Mouse (Mus musculus): ENCODE measurements around the gene Eif3l. TPM values are rescaled to one million over a fixed set of nuclear protein-coding genes. Genes with fewer than 3 reads are reported as not detected.
A peak's percentile ranks its signal among the peaks of the same experiment; 100 is the strongest.
"Not testable (repeated sequence)": the region's sequence is repeated elsewhere in the genome, so short reads cannot be mapped to it uniquely, and the experiment has no call there.

The Eif3l gene
- total and polyA plus RNA-seq, 3 experiments, result 301 to 442 (median 394) TPM

GRCm38 (mm10) chr15:79030551-79031435 is 44.2 kb upstream of the Eif3l start (continued):
- TF ChIP-seq SMC3 (IDR thresholded peaks at IDR 0.05; ENCODE audit: low read depth, low read length) (no peak), NELFE (IDR thresholded peaks at IDR 0.05; ENCODE audit: low read depth, low read length) (peak; percentile 73), POLR2A (IDR thresholded peaks at IDR 0.05; ENCODE audit: control insufficient read depth in 1 of 2, insufficient read depth in 1 of 2, low read depth in 1 of 2, low read length in 2 of 2, poor library complexity in 1 of 2) (peak; percentile 61 to 81), MXI1 (IDR thresholded peaks at IDR 0.05; ENCODE audit: low read depth, low read length) (peak; percentile 91), RCOR1 (IDR thresholded peaks at IDR 0.05; ENCODE audit: low read depth, low read length) (peak; percentile 11; the same call in 1 of the 2 replicates), HCFC1 (IDR thresholded peaks at IDR 0.05; ENCODE audit: low read depth, low read length) (peak; percentile 52; the same call in 1 of the 2 replicates), MAX (IDR thresholded peaks at IDR 0.05; ENCODE audit: low read length) (peak; percentile 97), USF1 (IDR thresholded peaks at IDR 0.05; ENCODE audit: low read depth, low read length) (peak; percentile 100), ZNF384 (IDR thresholded peaks at IDR 0.05; ENCODE audit: low read depth, low read length) (no peak), USF2 (IDR thresholded peaks at IDR 0.05; ENCODE audit: borderline replicate concordance in 1 of 2, insufficient read depth in 1 of 2, low read depth in 1 of 2, low read length in 2 of 2) (peak; percentile 87 to 95), KAT2A (conservative IDR thresholded peaks at IDR 0.05; ENCODE audit: low read depth, low read length) (no peak)

GRCm38 (mm10) chr15:79031908-79032307 is 43.1 kb upstream of the Eif3l start:
- not testable (repeated sequence) for H3K4me3 ChIP-seq (ENCODE audit: control insufficient read depth in 1 of 2, insufficient read depth in 1 of 2, low read depth in 2 of 2, low read length in 2 of 2); H3K9ac ChIP-seq (ENCODE audit: control insufficient read depth, low read depth, low read length, poor library complexity, severe bottlenecking); H3K36me3 ChIP-seq (ENCODE audit: control insufficient read depth in 1 of 2, insufficient read depth in 2 of 2, low read length in 2 of 2); H3K9me3 ChIP-seq (replicated peaks; ENCODE audit: insufficient read depth, low read length); H3K27me3 ChIP-seq (ENCODE audit: control insufficient read depth in 1 of 2, insufficient read depth in 2 of 2, low read length in 2 of 2); H3K79me2 ChIP-seq (ENCODE audit: control insufficient read depth, insufficient read depth, low read length, poor library complexity); H3K27ac ChIP-seq (ENCODE audit: control insufficient read depth, low read depth, low read length); DNase-seq (ENCODE audit: low read depth, low spot score)
- peaks cover 0 to 17% of the 10 kb centered on the region in 2 experiments; a peak in 2 of 4 replicates for H3K4me1 ChIP-seq (ENCODE audit: control insufficient read depth in 1 of 2, insufficient read depth in 2 of 2, low read length in 2 of 2)
- peak; percentile 87 for TF ChIP-seq TBP (IDR thresholded peaks at IDR 0.05; ENCODE audit: low read depth, low read length)

- no peaks in the 10 kb centered on the region; the same call in 1 of the 2 replicates for H3K79me2 ChIP-seq (ENCODE audit: control insufficient read depth, insufficient read depth, low read length, poor library complexity)
- peak overlapping the region; percentile 53 for H3K27ac ChIP-seq (ENCODE audit: control insufficient read depth, low read depth, low read length)
- TF ChIP-seq GATA1 (IDR thresholded peaks at IDR 0.05; ENCODE audit: low read depth, low read length), result peak; percentile 10; the same call in 1 of the 2 replicates
- TF ChIP-seq RCOR1 (IDR thresholded peaks at IDR 0.05; ENCODE audit: low read depth, low read length), result no peak
- TF ChIP-seq MEF2A (IDR thresholded peaks at IDR 0.05; ENCODE audit: extremely low read depth, insufficient replicate concordance, low read depth, low read length, poor library complexity, severe bottlenecking), result no peak
- TF ChIP-seq SIN3A (IDR thresholded peaks at IDR 0.05; ENCODE audit: low read length), result peak; percentile 40
- peak; percentile 50; the same call in 1 of the 2 replicates for TF ChIP-seq MXI1 (IDR thresholded peaks at IDR 0.05; ENCODE audit: low read depth, low read length)
- no peak for TF ChIP-seq BHLHE40 (IDR thresholded peaks at IDR 0.05; ENCODE audit: borderline replicate concordance, low read depth, low read length)
- peak; percentile 67; the same call in 1 of the 2 replicates for TF ChIP-seq MYC (IDR thresholded peaks at IDR 0.05; ENCODE audit: low read depth, low read length)
- TF ChIP-seq ELF1 (IDR thresholded peaks at IDR 0.05; ENCODE audit: low read depth, low read length), result no peak
- TF ChIP-seq NRF1 (IDR thresholded peaks at IDR 0.05; ENCODE audit: insufficient read depth, low read depth, low read length, poor library complexity, severe bottlenecking), result no peak
- TF ChIP-seq ZC3H11A (IDR thresholded peaks at IDR 0.05; ENCODE audit: low read depth, low read length), result peak; percentile 45; the same call in 1 of the 2 replicates
- no peak for TF ChIP-seq ZKSCAN1 (IDR thresholded peaks at IDR 0.05; ENCODE audit: low read depth, low read length)
- TF ChIP-seq RAD21 (IDR thresholded peaks at IDR 0.05; ENCODE audit: low read depth, low read length), result peak; percentile 44
- TF ChIP-seq TBP (IDR thresholded peaks at IDR 0.05; ENCODE audit: low read depth, low read length), result no peak
- TF ChIP-seq E2F4 (IDR thresholded peaks at IDR 0.05; ENCODE audit: borderline replicate concordance, low read depth, low read length), result no peak
- peak; percentile 26; the same call in 1 of the 2 replicates for TF ChIP-seq ETS1 (IDR thresholded peaks at IDR 0.05; ENCODE audit: low read depth, low read length)
- TF ChIP-seq SMC3 (IDR thresholded peaks at IDR 0.05; ENCODE audit: low read depth, low read length), result peak; percentile 72
- peak; percentile 95 for TF ChIP-seq MAFK (IDR thresholded peaks at IDR 0.05; ENCODE audit: borderline replicate concordance, low read depth, low read length)
- TF ChIP-seq MAZ (IDR thresholded peaks at IDR 0.05; ENCODE audit: low read depth, low read length), result no peak
Measured at GRCm38 (mm10) chr15:79037913-79038328, 37.1 kb upstream of the Eif3l start.

More at GRCm38 (mm10) chr15:79037913-79038328, 37.1 kb upstream of the Eif3l start:
- Histone ChIP-seq H3K9me3 (replicated peaks; ENCODE audit: insufficient read depth, low read length) (no peaks in the 10 kb centered on the region), H3K4me3 (ENCODE audit: control insufficient read depth in 1 of 2, insufficient read depth in 1 of 2, low read depth in 2 of 2, low read length in 2 of 2) (peak overlapping the region; percentile 40 to 53), H3K9ac (ENCODE audit: control insufficient read depth, low read depth, low read length, poor library complexity, severe bottlenecking) (peak overlapping the region; percentile 64), H3K36me3 (ENCODE audit: control insufficient read depth in 1 of 2, insufficient read depth in 2 of 2, low read length in 2 of 2) (no peaks in the 10 kb centered on the region), H3K4me1 (ENCODE audit: control insufficient read depth in 1 of 2, insufficient read depth in 2 of 2, low read length in 2 of 2) (peaks cover 0 to 12% of the 10 kb centered on the region in 2 experiments; a peak in 2 of 4 replicates), H3K27me3 (ENCODE audit: control insufficient read depth in 1 of 2, insufficient read depth in 2 of 2, low read length in 2 of 2) (no peaks in the 10 kb centered on the region)
- peak; percentile 93 for DNase-seq (ENCODE audit: low read depth, low spot score)
